Mouse (Mus musculus): ENCODE results near the gene Entpd6. TPM values are rescaled to one million over a fixed set of nuclear protein-coding genes. Genes with fewer than 3 reads are reported as not detected.

Gene Entpd6
- polyA plus RNA-seq, 1 experiment from 2014 or later: 35.6 TPM

- H3K27ac ChIP-seq: no peak overlapping the region
- no peaks in the 10 kb centered on the region for H3K4me1 ChIP-seq (replicated peaks)
- H3K4me3 ChIP-seq: no peak overlapping the region
- peaks cover 77% of the 10 kb centered on the region for H3K36me3 ChIP-seq
- no peaks in the 10 kb centered on the region for H3K9me3 ChIP-seq
- WGBS: 91% methylated on average over 7 of the region's 7 CpGs
- H3K27me3 ChIP-seq (ENCODE audit: insufficient read depth, poor library complexity, severe bottlenecking): no peaks in the 10 kb centered on the region
- DNase-seq (ENCODE audit: low spot score): no peak
Measured at GRCm38 (mm10) chr2:150798084-150798483, 49.2 kb downstream of the Entpd6 start.

GRCm38 (mm10) chr2:150800616-150801015, 51.8 kb downstream of the Entpd6 start:
- 94% methylated on average over 5 of the region's 5 CpGs for WGBS
- Histone ChIP-seq H3K4me1 (replicated peaks) (no peaks in the 10 kb centered on the region), H3K27ac (no peak overlapping the region), H3K27me3 (ENCODE audit: insufficient read depth, poor library complexity, severe bottlenecking) (no peaks in the 10 kb centered on the region), H3K9me3 (no peaks in the 10 kb centered on the region), H3K4me3 (no peak overlapping the region), H3K36me3 (peaks cover 71% of the 10 kb centered on the region)
- DNase-seq (ENCODE audit: low spot score): no peak

GRCm38 (mm10) chr2:150803035-150803434, 54.2 kb downstream of the Entpd6 start:
- Histone ChIP-seq H3K27me3 (ENCODE audit: insufficient read depth, poor library complexity, severe bottlenecking) (no peaks in the 10 kb centered on the region), H3K27ac (no peak overlapping the region), H3K4me3 (no peak overlapping the region), H3K9me3 (no peaks in the 10 kb centered on the region), H3K36me3 (peaks cover 73% of the 10 kb centered on the region), H3K4me1 (replicated peaks) (no peaks in the 10 kb centered on the region)
- DNase-seq (ENCODE audit: low spot score): no peak
- WGBS: 95% methylated on average over 1 of the region's 1 CpGs

GRCm38 (mm10) chr2:150808381-150808780, 59.5 kb downstream of the Entpd6 start:
- H3K4me3 ChIP-seq: no peak overlapping the region
- H3K4me1 ChIP-seq (replicated peaks): no peaks in the 10 kb centered on the region
- no peak for DNase-seq (ENCODE audit: low spot score)
- WGBS: 85% methylated on average over 6 of the region's 6 CpGs
- no peaks in the 10 kb centered on the region for H3K9me3 ChIP-seq
- no peak overlapping the region for H3K27ac ChIP-seq
- no peaks in the 10 kb centered on the region for H3K27me3 ChIP-seq (ENCODE audit: insufficient read depth, poor library complexity, severe bottlenecking)
- peaks cover 84% of the 10 kb centered on the region for H3K36me3 ChIP-seq

- Histone ChIP-seq H3K27ac (no peak overlapping the region), H3K9me3 (no peaks in the 10 kb centered on the region), H3K27me3 (ENCODE audit: insufficient read depth, poor library complexity, severe bottlenecking) (no peaks in the 10 kb centered on the region), H3K4me3 (no peak overlapping the region), H3K4me1 (replicated peaks) (no peaks in the 10 kb centered on the region), H3K36me3 (peaks cover 88% of the 10 kb centered on the region)
- 93% methylated on average over 6 of the region's 6 CpGs for WGBS
- no peak for DNase-seq (ENCODE audit: low spot score)
Measured at GRCm38 (mm10) chr2:150808812-150809211, 60.0 kb downstream of the Entpd6 start.

GRCm38 (mm10) chr2:150810603-150811002, 61.8 kb downstream of the Entpd6 start:
- DNase-seq (ENCODE audit: low spot score): no peak
- H3K9me3 ChIP-seq: no peaks in the 10 kb centered on the region
- no peaks in the 10 kb centered on the region for H3K27me3 ChIP-seq (ENCODE audit: insufficient read depth, poor library complexity, severe bottlenecking)
- H3K4me1 ChIP-seq (replicated peaks): no peaks in the 10 kb centered on the region
- WGBS: 87% methylated on average over 5 of the region's 5 CpGs
- peaks cover 91% of the 10 kb centered on the region for H3K36me3 ChIP-seq
- H3K4me3 ChIP-seq: no peak overlapping the region
- H3K27ac ChIP-seq: no peak overlapping the region

- H3K27ac ChIP-seq: no peak overlapping the region
- no peaks in the 10 kb centered on the region for H3K9me3 ChIP-seq
- no peaks in the 10 kb centered on the region for H3K27me3 ChIP-seq (ENCODE audit: insufficient read depth, poor library complexity, severe bottlenecking)
- DNase-seq (ENCODE audit: low spot score): no peak
- 91% methylated on average over 6 of the region's 6 CpGs for WGBS
- no peak overlapping the region for H3K4me3 ChIP-seq
- H3K36me3 ChIP-seq: peaks cover 94% of the 10 kb centered on the region
- H3K4me1 ChIP-seq (replicated peaks): no peaks in the 10 kb centered on the region
Measured at GRCm38 (mm10) chr2:150812816-150813215, 64.0 kb downstream of the Entpd6 start.

- DNase-seq (ENCODE audit: low spot score): no peak
- no peak overlapping the region for H3K27ac ChIP-seq
- WGBS: 94% methylated on average over 18 of the region's 18 CpGs
Measured at GRCm38 (mm10) chr2:150816676-150817402, 68.0 kb downstream of the Entpd6 start.

GRCm38 (mm10) chr2:150818742-150819141, 69.9 kb downstream of the Entpd6 start:
- DNase-seq (ENCODE audit: low spot score): no peak
- peaks cover 96% of the 10 kb centered on the region for H3K36me3 ChIP-seq
- no peaks in the 10 kb centered on the region for H3K9me3 ChIP-seq
- H3K27me3 ChIP-seq (ENCODE audit: insufficient read depth, poor library complexity, severe bottlenecking): no peaks in the 10 kb centered on the region
- 89% methylated on average over 8 of the region's 8 CpGs for WGBS
- no peak overlapping the region for H3K27ac ChIP-seq
- H3K4me1 ChIP-seq (replicated peaks): no peaks in the 10 kb centered on the region
- H3K4me3 ChIP-seq: no peak overlapping the region

More at GRCm38 (mm10) chr2:150816676-150817402, 68.0 kb downstream of the Entpd6 start:
- H3K27me3 ChIP-seq (ENCODE audit: insufficient read depth, poor library complexity, severe bottlenecking): no peaks in the 10 kb centered on the region
- no peak overlapping the region for H3K4me3 ChIP-seq
- no peaks in the 10 kb centered on the region for H3K4me1 ChIP-seq (replicated peaks)
- peaks cover 98% of the 10 kb centered on the region for H3K36me3 ChIP-seq
- no peaks in the 10 kb centered on the region for H3K9me3 ChIP-seq

GRCm38 (mm10) chr2:150820720-150821119, 71.9 kb downstream of the Entpd6 start:
- Histone ChIP-seq H3K27ac (no peak overlapping the region), H3K4me1 (replicated peaks) (no peaks in the 10 kb centered on the region), H3K36me3 (peaks cover 96% of the 10 kb centered on the region), H3K9me3 (no peaks in the 10 kb centered on the region), H3K27me3 (ENCODE audit: insufficient read depth, poor library complexity, severe bottlenecking) (no peaks in the 10 kb centered on the region), H3K4me3 (no peak overlapping the region)
- WGBS: 94% methylated on average over 8 of the region's 8 CpGs
- no peak for DNase-seq (ENCODE audit: low spot score)

Other genes starting within 250 kb of the Entpd6 start
- 0.22 and 0.26 TPM in 2 replicates for gene Cst7, start 178.6 kb upstream of the Entpd6 start, polyA plus RNA-seq (2016; fragmentation: Nextera tagmentation; extraction: Ambion mirVana)
- gene Apmap, start 140.5 kb upstream of the Entpd6 start, polyA plus RNA-seq (2016; fragmentation: Nextera tagmentation; extraction: Ambion mirVana): 32.2 and 39.1 TPM in 2 replicates
- 16.2 and 34.1 TPM in 2 replicates for gene Acss1, start 80.5 kb upstream of the Entpd6 start, polyA plus RNA-seq (2016; fragmentation: Nextera tagmentation; extraction: Ambion mirVana)
- 1.0 TPM in 2 replicates for gene Vsx1, start 59.7 kb upstream of the Entpd6 start, polyA plus RNA-seq (2016; fragmentation: Nextera tagmentation; extraction: Ambion mirVana)
- 61.1 and 62.1 TPM in 2 replicates for gene Pygb, start 37.7 kb downstream of the Entpd6 start, polyA plus RNA-seq (2016; fragmentation: Nextera tagmentation; extraction: Ambion mirVana)
- gene Abhd12, start 155.7 kb downstream of the Entpd6 start, polyA plus RNA-seq (2016; fragmentation: Nextera tagmentation; extraction: Ambion mirVana): 52.4 and 55.4 TPM in 2 replicates
- gene Gins1, start 156.4 kb downstream of the Entpd6 start, polyA plus RNA-seq (2016; fragmentation: Nextera tagmentation; extraction: Ambion mirVana): 67.5 and 69.8 TPM in 2 replicates

Measured in hindbrain, embryonic 10.5 days (tissue).